Mouse (Mus musculus): ENCODE results near the gene Mmp10. TPM values are rescaled to one million over a fixed set of nuclear protein-coding genes. Genes with fewer than 3 reads are reported as not detected.

The Mmp10 gene
- polyA plus RNA-seq, 1 experiment from 2014 or later: not detected

GRCm38 (mm10) chr9:7545471-7545870, 43.3 kb downstream of the Mmp10 start:
- peaks cover 4% of the 10 kb centered on the region; the same call in 1 of the 2 replicates for H3K4me1 ChIP-seq (replicated peaks)
- H3K4me3 ChIP-seq: no peak overlapping the region
- H3K27ac ChIP-seq: no peak overlapping the region
- H3K4me2 ChIP-seq: no peak overlapping the region
- no peaks in the 10 kb centered on the region for H3K36me3 ChIP-seq
- 18% methylated on average over 1 of the region's 1 CpGs for WGBS
- ATAC-seq (replicated peaks; ENCODE audit: insufficient number of reproducible peaks, insufficient read depth, low FRiP score, low read depth): peak; percentile 60
- no peaks in the 10 kb centered on the region for H3K27me3 ChIP-seq
- no peak overlapping the region for H3K9ac ChIP-seq
- no peaks in the 10 kb centered on the region for H3K9me3 ChIP-seq (replicated peaks)

GRCm38 (mm10) chr9:7545920-7546319, 43.8 kb downstream of the Mmp10 start:
- H3K9me3 ChIP-seq (replicated peaks): no peaks in the 10 kb centered on the region
- peaks cover 4% of the 10 kb centered on the region; the same call in 1 of the 2 replicates for H3K4me1 ChIP-seq (replicated peaks)
- no peaks in the 10 kb centered on the region for H3K27me3 ChIP-seq
- no peaks in the 10 kb centered on the region for H3K36me3 ChIP-seq
- no peak overlapping the region for H3K4me2 ChIP-seq
- no peak for ATAC-seq (replicated peaks; ENCODE audit: insufficient number of reproducible peaks, insufficient read depth, low FRiP score, low read depth)
- no peak overlapping the region for H3K27ac ChIP-seq
- H3K9ac ChIP-seq: no peak overlapping the region
- WGBS: 73% methylated on average over 7 of the region's 7 CpGs
- no peak overlapping the region for H3K4me3 ChIP-seq

DNA sequence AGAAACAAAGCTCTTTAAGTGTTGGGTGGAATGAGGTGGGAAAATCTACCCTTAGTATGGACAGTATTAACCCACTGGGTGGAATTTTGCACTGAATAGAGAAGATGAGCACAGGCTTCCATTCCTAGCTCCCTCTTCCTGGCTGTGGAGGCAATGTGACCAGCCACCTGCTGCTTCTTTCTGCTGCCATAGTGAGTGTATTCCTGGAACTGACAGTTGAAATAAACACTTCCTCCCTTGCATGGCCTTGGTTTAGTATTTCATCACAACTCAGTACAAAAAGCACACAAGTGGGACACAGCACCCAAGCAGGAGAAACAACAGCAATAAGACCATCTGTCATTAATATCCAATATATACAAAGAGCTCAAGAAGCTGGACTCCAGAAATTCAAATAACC, 49.8 kb downstream of the Mmp10 start:
- Histone ChIP-seq H3K4me3 (no peak overlapping the region), H3K36me3 (no peaks in the 10 kb centered on the region), H3K4me1 (replicated peaks) (no peaks in the 10 kb centered on the region), H3K9me3 (replicated peaks) (no peaks in the 10 kb centered on the region), H3K27ac (no peak overlapping the region), H3K27me3 (no peaks in the 10 kb centered on the region), H3K4me2 (no peak overlapping the region), H3K9ac (no peak overlapping the region)
- no peak for ATAC-seq (replicated peaks; ENCODE audit: insufficient number of reproducible peaks, insufficient read depth, low FRiP score, low read depth)

DNA sequence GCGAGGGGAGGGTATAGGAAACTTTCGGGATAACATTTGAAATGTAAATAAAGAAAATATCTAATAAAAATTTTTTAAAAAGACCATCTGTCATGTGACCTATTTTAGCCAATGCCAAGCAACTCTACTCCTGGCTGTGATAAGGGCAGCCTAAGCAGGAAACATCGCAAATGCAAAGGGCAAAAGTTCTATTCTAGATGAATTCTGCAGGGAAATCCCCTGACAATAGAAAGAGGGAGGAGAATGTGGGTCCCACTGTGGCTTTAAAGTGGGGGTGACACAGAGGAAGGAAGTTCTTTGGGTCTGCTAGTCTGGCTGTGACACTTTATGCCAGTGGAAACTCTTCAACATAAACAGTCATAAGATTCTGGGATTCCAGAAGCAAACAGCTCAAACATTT, 51.4 kb downstream of the Mmp10 start:
- no peaks in the 10 kb centered on the region for H3K4me1 ChIP-seq (replicated peaks)
- no peaks in the 10 kb centered on the region for H3K36me3 ChIP-seq
- no peak overlapping the region for H3K4me2 ChIP-seq
- no peak overlapping the region for H3K4me3 ChIP-seq
- WGBS: 70% methylated on average over 3 of the region's 3 CpGs
- no peak for ATAC-seq (replicated peaks; ENCODE audit: insufficient number of reproducible peaks, insufficient read depth, low FRiP score, low read depth)
- no peak overlapping the region for H3K9ac ChIP-seq
- H3K27me3 ChIP-seq: no peaks in the 10 kb centered on the region
- no peaks in the 10 kb centered on the region for H3K9me3 ChIP-seq (replicated peaks)
- no peak overlapping the region for H3K27ac ChIP-seq

- no peak for ATAC-seq (replicated peaks; ENCODE audit: insufficient number of reproducible peaks, insufficient read depth, low FRiP score, low read depth)
- H3K9ac ChIP-seq: no peak overlapping the region
- no peak overlapping the region for H3K27ac ChIP-seq
- H3K4me3 ChIP-seq: no peak overlapping the region
- WGBS: 24% methylated on average over 3 of the region's 3 CpGs
- H3K4me2 ChIP-seq: no peak overlapping the region
- H3K36me3 ChIP-seq: no peaks in the 10 kb centered on the region
- no peaks in the 10 kb centered on the region for H3K27me3 ChIP-seq
- no peaks in the 10 kb centered on the region for H3K4me1 ChIP-seq (replicated peaks)
- H3K9me3 ChIP-seq (replicated peaks): no peaks in the 10 kb centered on the region
These were observed 52.2 kb downstream of the Mmp10 start for GRCm38 (mm10) chr9:7554382-7554781.

DNA sequence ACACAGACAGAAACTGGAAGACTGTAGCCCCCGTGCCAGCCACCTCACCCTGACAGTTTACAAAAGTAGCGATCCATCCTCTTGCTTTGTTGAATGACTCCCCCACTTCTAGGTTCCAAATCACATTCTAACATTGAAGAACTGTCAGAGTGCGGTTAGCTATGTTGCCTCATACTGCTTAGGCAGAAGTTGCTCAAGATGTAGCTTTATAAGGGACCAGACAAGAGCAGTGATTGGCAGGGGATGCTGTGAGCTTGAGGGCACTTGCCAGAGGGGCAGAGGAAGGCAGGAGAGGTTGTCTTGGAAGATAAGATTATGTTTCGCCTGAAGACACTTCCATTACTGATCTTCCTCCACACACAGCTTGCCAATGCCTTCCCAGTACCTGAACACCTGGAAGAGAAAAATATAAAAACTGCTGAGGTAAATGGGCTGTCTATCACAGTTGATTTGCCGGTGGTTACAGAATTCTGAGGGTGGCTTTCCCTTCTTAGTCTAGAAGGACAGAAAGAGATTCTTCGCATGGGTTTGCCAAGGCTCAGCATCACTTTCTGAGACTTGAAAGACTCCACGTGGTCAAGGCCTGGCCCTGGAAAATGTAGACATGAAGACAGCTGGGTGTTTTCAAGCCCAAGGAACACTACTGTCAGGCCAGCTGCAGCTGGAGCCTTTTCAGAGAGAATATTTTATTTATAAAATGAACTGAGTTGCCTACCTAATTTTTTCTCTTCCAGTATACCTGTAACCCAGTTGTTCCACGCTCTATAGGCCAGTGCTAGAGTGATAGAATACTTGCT, 56.3 kb downstream of the Mmp10 start, which contains the start of gene Mmp8:
Gene Mmp8 (plus strand): TSS at position 236 of the 797 bp plus-strand sequence.
- peaks cover 4% of the 10 kb centered on the region; the same call in 1 of the 2 replicates for H3K4me1 ChIP-seq (replicated peaks)
- H3K27ac ChIP-seq: no peak within 1 kb of the TSS
- WGBS: 64% methylated on average over 8 of the region's 8 CpGs
- no peak for ATAC-seq (replicated peaks; ENCODE audit: insufficient number of reproducible peaks, insufficient read depth, low FRiP score, low read depth)
- no peaks in the 10 kb centered on the region for H3K9me3 ChIP-seq (replicated peaks)
- H3K4me3 ChIP-seq: no peak within 1 kb of the TSS
- H3K9ac ChIP-seq: no peak within 1 kb of the TSS
- no peak within 1 kb of the TSS for H3K4me2 ChIP-seq
- H3K36me3 ChIP-seq: no peaks in the 10 kb centered on the region
- H3K27me3 ChIP-seq: no peaks in the 10 kb centered on the region

Other genes starting within 250 kb of the Mmp10 start
- gene Mmp13, start 229.8 kb upstream of the Mmp10 start, polyA plus RNA-seq (2015; fragmentation: Nextera tagmentation; extraction: Ambion mirVana): 0.19 and 0.46 TPM in 2 replicates
- 1.6 and 6.4 TPM in 2 replicates for gene Mmp12, start 158.0 kb upstream of the Mmp10 start, polyA plus RNA-seq (2015; fragmentation: Nextera tagmentation; extraction: Ambion mirVana)
- not detected in 2 replicates for gene Mmp1b, start 114.3 kb upstream of the Mmp10 start, polyA plus RNA-seq (2015; fragmentation: Nextera tagmentation; extraction: Ambion mirVana)
- not detected in 2 replicates for gene Mmp3, start 56.5 kb upstream of the Mmp10 start, polyA plus RNA-seq (2015; fragmentation: Nextera tagmentation; extraction: Ambion mirVana)
- 0.77 and 1.2 TPM in 2 replicates for gene Mmp8, start 56.1 kb downstream of the Mmp10 start, polyA plus RNA-seq (2015; fragmentation: Nextera tagmentation; extraction: Ambion mirVana)
- not detected in 2 replicates for gene Mmp27, start 69.0 kb downstream of the Mmp10 start, polyA plus RNA-seq (2015; fragmentation: Nextera tagmentation; extraction: Ambion mirVana)
- not detected in 2 replicates for gene Mmp20, start 125.9 kb downstream of the Mmp10 start, polyA plus RNA-seq (2015; fragmentation: Nextera tagmentation; extraction: Ambion mirVana)
- gene Mmp7, start 189.7 kb downstream of the Mmp10 start, polyA plus RNA-seq (2015; fragmentation: Nextera tagmentation; extraction: Ambion mirVana): not detected in 2 replicates

Measured in heart, embryonic 15.5 days (tissue).